In the genomic region with DNA sequence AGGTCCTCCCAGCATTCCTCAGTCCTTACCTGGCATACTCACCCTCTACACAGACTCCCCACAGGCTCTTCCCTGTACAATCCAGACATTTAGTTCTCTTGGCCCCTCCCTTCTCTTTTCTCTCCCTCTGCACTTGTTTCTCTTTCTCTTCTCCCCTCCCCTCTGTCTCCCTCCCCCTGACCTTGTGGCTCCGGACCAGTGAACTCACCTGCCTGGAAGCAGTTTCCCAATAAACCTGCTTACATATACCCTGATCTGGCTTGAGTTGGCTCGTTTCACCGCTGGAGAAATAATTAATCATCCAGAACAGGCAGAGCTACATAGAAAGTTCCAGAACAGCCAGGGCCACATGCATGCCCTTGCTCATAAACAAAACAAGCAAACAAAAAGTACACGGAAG, we compare ENCODE assay signal across 13 mouse cellular contexts. TPM values are rescaled to one million over a fixed set of nuclear protein-coding genes. Genes with fewer than 3 reads are reported as not detected.
DNase-seq lines count a peak whose midpoint lies in the region; TF ChIP-seq lines count a peak whose summit lies in the region.
"Had no signal": no experiment of that assay in that cellular context is flagged by ENCODE, and none has a peak within 500 bp of the region (broad histone marks: within the 10 kb centered on the region; RNA-seq: fewer than 3 reads in every experiment).

No protein-coding gene starts in this region.

- no peak overlapping the region for H3K4me3 ChIP-seq in CH12.LX (replicated peaks in 1 of 3; ENCODE audit: low read depth in 2 of 3, low read length in 2 of 3, poor library complexity in 1 of 3)
- no peak overlapping the region for H3K4me3 ChIP-seq in kidney, adult 2 months (ENCODE audit: insufficient read depth, low read depth, low read length)

- H3K27ac ChIP-seq in CH12.LX (ENCODE audit: insufficient read depth, low read depth), result no peak overlapping the region
- H3K27ac ChIP-seq in kidney, adult 2 months (ENCODE audit: insufficient read depth, low read depth, low read length), result peak overlapping the region; percentile 89

- dilution Hi-C loops in CH12.LX (cut with MboI; ENCODE audit: extremely low pct_ligation_motif_present, extremely low pct_unique_long_range_greater_than_20kb, low sequenced_read_pairs), result no loop called here

- no peak for TF ChIP-seq CTCF in CH12.LX (conservative IDR thresholded peaks at IDR 0.05 in 1 of 2, IDR thresholded peaks at IDR 0.05 in 1 of 2; ENCODE audit: low read depth in 2 of 2, low read length in 2 of 2)
- no peak for TF ChIP-seq CTCF in kidney, adult 2 months (conservative IDR thresholded peaks at IDR 0.05; ENCODE audit: insufficient read depth, insufficient read length, low read depth, low read length)

- no peak overlapping the region for H3K9ac ChIP-seq in CH12.LX (ENCODE audit: insufficient read depth, low read depth)
- H3K9ac ChIP-seq: lung, embryonic 14.5 days had no signal

- H3K27me3 ChIP-seq in CH12.LX (replicated peaks), result no peaks in the 10 kb centered on the region
- no peaks in the 10 kb centered on the region for H3K27me3 ChIP-seq in kidney, adult 2 months (replicated peaks; ENCODE audit: control insufficient read depth, insufficient read depth, low read length)

- in situ Hi-C loops in CH12.LX (cut with MboI; ENCODE audit: low pct_ligation_motif_present, low pct_unique_long_range_greater_than_20kb, low sequenced_read_pairs), result no loop called here

- DNase-seq in cerebellum, adult 11-12 months, result peak; percentile 56
- no peak for DNase-seq in cerebellum, adult 18-20 months
- DNase-seq in CH12.LX (ENCODE audit: extremely low read depth), result no peak
- DNase-seq in kidney, adult 2 months, result peak; percentile 87
- DNase-seq in kidney, postnatal 36 days, result peak; percentile 60 to 83
- DNase-seq in left cerebral cortex, adult 11 months (ENCODE audit: low spot score), result no peak
- no peak for DNase-seq in layer of hippocampus, adult 18-20 months (ENCODE audit: low spot score in 2 of 2)
- DNase-seq in frontal cortex, postnatal 10 days (ENCODE audit: low spot score in 2 of 2), result no peak
- DNase-seq: gastrocnemius, postnatal 14 days; left cerebral cortex, postnatal 4 days; lung, embryonic 14.5 days had no signal

- H3K9me3 ChIP-seq in CH12.LX (replicated peaks; ENCODE audit: low read length), result no peaks in the 10 kb centered on the region
- H3K9me3 ChIP-seq: megakaryocyte, embryonic 14.5 days had no signal

- H3K4me2 ChIP-seq in CH12.LX (ENCODE audit: insufficient read depth, low read depth, poor library complexity, severe bottlenecking), result 0 out of 2 replicates have a peak overlapping the region, but pooled peaks have one; percentile 11

- H3K4me1 ChIP-seq in CH12.LX (ENCODE audit: control insufficient read depth in 1 of 2, insufficient read depth in 2 of 2), result peaks cover 11 to 57% of the 10 kb centered on the region in 2 experiments
- H3K4me1 ChIP-seq in kidney, adult 2 months (ENCODE audit: control insufficient read depth, insufficient read depth, low read length), result peaks cover 13% of the 10 kb centered on the region; the same call in 1 of the 2 replicates

- TF ChIP-seq RAD21 in CH12.LX (IDR thresholded peaks at IDR 0.05; ENCODE audit: low read depth, low read length), result no peak

- no peak for TF ChIP-seq POLR2A in CH12.LX (IDR thresholded peaks at IDR 0.05; ENCODE audit: low read depth, low read length)
- no peak for TF ChIP-seq POLR2A in kidney, adult 2 months (IDR thresholded peaks at IDR 0.05; ENCODE audit: low read depth, low read length)

- TF ChIP-seq EP300 in CH12.LX (IDR thresholded peaks at IDR 0.05; ENCODE audit: low read length), result no peak

- peaks cover 26% of the 10 kb centered on the region for H3K79me2 ChIP-seq in CH12.LX (replicated peaks; ENCODE audit: control insufficient read depth, extremely low read depth, insufficient read depth, poor library complexity, severe bottlenecking)

- H3K36me3 ChIP-seq in CH12.LX (replicated peaks in 1 of 2; ENCODE audit: control insufficient read depth in 1 of 2, insufficient read depth in 1 of 2, low read length in 1 of 2), result peaks cover 8 to 16% of the 10 kb centered on the region in 2 experiments
- no peaks in the 10 kb centered on the region for H3K36me3 ChIP-seq in kidney, adult 2 months (ENCODE audit: control insufficient read depth, insufficient read depth, low read length)

- 32% methylated on average over 4 of the region's 4 CpGs for WGBS in kidney, adult 2 months

TF ChIP-seq in CH12.LX, 34 proteins besides CTCF, POLR2A, EP300 and RAD21:
- TF ChIP-seq IRF4 (IDR thresholded peaks at IDR 0.05; ENCODE audit: low read depth, low read length) (no peak), MYC (IDR thresholded peaks at IDR 0.05; ENCODE audit: low read depth, low read length) (no peak), RCOR1 (conservative IDR thresholded peaks at IDR 0.05; ENCODE audit: low read depth, low read length) (no peak), ZMIZ1 (IDR thresholded peaks at IDR 0.05; ENCODE audit: low read depth, low read length) (no peak), USF2 (conservative IDR thresholded peaks at IDR 0.05; ENCODE audit: low read depth, low read length) (no peak), JUN (IDR thresholded peaks at IDR 0.05; ENCODE audit: insufficient read depth, low read depth, low read length) (no peak), MEF2A (IDR thresholded peaks at IDR 0.05; ENCODE audit: borderline replicate concordance, low read depth, low read length) (no peak), HCFC1 (IDR thresholded peaks at IDR 0.05; ENCODE audit: low read depth, low read length) (no peak), TBP (conservative IDR thresholded peaks at IDR 0.05; ENCODE audit: low read depth, low read length) (no peak)
TF ChIP-seq in CH12.LX: peak in this region for 0.

RNA-seq across cellular contexts. Expression of a gene that starts 1.7 kb away (rescaled TPM):
- total RNA-seq in CH12.LX (2012; rRNA removed), result 113 and 169 TPM in 2 replicates
- total RNA-seq in CH12.LX (2014; rRNA removed), result 61.1 and 77.7 TPM in 2 replicates
- polyA plus RNA-seq in CH12.LX (2012; ENCODE audit: insufficient read length, low read depth), result 145 and 182 TPM in 2 replicates
- 230 and 252 TPM in 2 replicates for polyA plus RNA-seq in kidney, adult 2 months (2012; rRNA removed)
- total RNA-seq in layer of hippocampus, adult 18-20 months (2021), result 100 to 1,000 TPM; 241 to 242 TPM

RNA-seq across cellular contexts. Expression of a gene that starts 18.2 kb away (rescaled TPM):
- total RNA-seq in CH12.LX (2012; rRNA removed) (1.3 and 4.1 TPM in 2 replicates), CH12.LX (2014; rRNA removed) (0.28 and 0.35 TPM in 2 replicates)
- 0.87 and 0.99 TPM in 2 replicates for polyA plus RNA-seq in CH12.LX (2012; ENCODE audit: insufficient read length, low read depth)
- 56.2 and 61.6 TPM in 2 replicates for polyA plus RNA-seq in kidney, adult 2 months (2012; rRNA removed)
- total RNA-seq in layer of hippocampus, adult 18-20 months (2021), result 1 to 10 TPM; 6.5 to 8.2 TPM
- polyA plus RNA-seq: inflammation-experienced regulatory T-cells, adult 6 months had no signal

RNA-seq across cellular contexts. Expression of a gene that starts 42.6 kb away (rescaled TPM):
- total RNA-seq in CH12.LX (2012; rRNA removed) (144 and 163 TPM in 2 replicates), CH12.LX (2014; rRNA removed) (115 and 138 TPM in 2 replicates)
- polyA plus RNA-seq in CH12.LX (2012; ENCODE audit: insufficient read length, low read depth), result 223 and 251 TPM in 2 replicates
- polyA plus RNA-seq in kidney, adult 2 months (2012; rRNA removed), result 17.9 and 18.7 TPM in 2 replicates
- 10 to 100 TPM; 48.5 to 48.9 TPM for total RNA-seq in layer of hippocampus, adult 18-20 months (2021)

RNA-seq across cellular contexts. Expression of a gene that starts 54.2 kb away (rescaled TPM):
- 153 and 173 TPM in 2 replicates for total RNA-seq in CH12.LX (2012; rRNA removed)
- total RNA-seq in CH12.LX (2014; rRNA removed), result 244 and 246 TPM in 2 replicates
- polyA plus RNA-seq in CH12.LX (2012; ENCODE audit: insufficient read length, low read depth), result 208 and 217 TPM in 2 replicates
- polyA plus RNA-seq in kidney, adult 2 months (2012; rRNA removed), result 13.2 and 13.7 TPM in 2 replicates
- 10 to 100 TPM; 50.1 to 52.1 TPM for total RNA-seq in layer of hippocampus, adult 18-20 months (2021)

Comparison
In these comparisons a context has a peak if more than half of its experiments do, and no peak if none do; other contexts are left out.
1. DNase-seq: peak in cerebellum, adult 11-12 months (single experiment), kidney, adult 2 months (single experiment) and kidney, postnatal 36 days (2 of 2); none in cerebellum, adult 18-20 months (0 of 2), CH12.LX (single experiment), left cerebral cortex, adult 11 months (single experiment), layer of hippocampus, adult 18-20 months (0 of 2) and frontal cortex, postnatal 10 days (0 of 2).